Mouse (Mus musculus) ES-E14 (cell line): Measurements from ENCODE around the gene Dnaaf3.

Experiments
- MAFK ChIP-seq: IDR thresholded peaks from 2 replicates; pipeline ENCODE4 v1.6.1; 2014; ENCODE audit warnings: mild to moderate bottlenecking, low read depth, low read length, inconsistent platforms; ENCODE audit not compliant: insufficient read depth
- ZC3H11A ChIP-seq: IDR thresholded peaks from 2 replicates; pipeline ENCODE4 v1.6.1; 2012; ENCODE audit warnings: low read depth, mild to moderate bottlenecking, inconsistent platforms, low read length, borderline replicate concordance
- ZNF384 ChIP-seq: IDR thresholded peaks from 2 replicates; pipeline ENCODE4 v1.6.1; 2012; ENCODE audit warnings: low read depth, low read length, inconsistent platforms

DNA sequence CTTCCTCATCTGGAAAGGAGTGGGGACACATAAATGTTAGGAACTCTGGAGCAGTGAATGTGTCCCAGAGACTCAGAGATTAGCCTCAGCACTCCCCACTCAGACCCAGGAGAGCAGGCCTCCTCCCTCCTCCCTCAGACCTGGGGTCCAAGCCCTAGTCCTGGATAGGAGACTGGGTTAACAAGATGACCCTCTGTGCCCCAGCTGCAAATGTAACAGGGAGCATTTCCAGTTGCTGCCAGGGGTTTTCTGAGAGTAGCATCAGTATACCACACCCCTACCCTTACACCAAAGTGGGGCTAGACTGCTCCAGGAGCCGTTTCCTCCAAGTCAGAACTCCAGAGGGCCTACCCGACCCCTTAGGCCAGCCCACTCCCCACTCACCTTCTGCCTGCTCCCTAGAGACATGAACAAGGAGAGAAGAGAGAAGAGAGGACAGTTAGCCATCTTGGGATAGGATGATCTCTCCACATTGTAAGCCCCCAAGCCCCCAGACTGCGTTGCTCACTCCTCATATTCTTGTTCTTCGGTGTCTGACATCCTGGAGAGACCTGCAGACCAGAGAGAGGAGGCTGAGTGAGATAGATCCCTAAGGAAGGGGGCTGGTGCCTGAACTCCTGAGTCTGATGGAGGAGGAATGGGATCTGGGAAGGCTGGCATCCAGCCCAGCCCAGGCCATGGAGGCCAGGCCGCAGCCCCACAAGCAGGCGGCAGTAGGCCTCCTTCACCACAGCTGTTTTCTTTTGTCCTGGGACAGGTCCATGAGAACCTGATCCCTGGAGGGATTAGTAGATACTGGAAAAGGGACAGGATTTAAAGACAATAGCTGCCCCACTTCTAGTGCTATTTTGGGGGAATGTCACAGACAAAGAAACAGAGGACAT is 18.2 kb downstream of the Dnaaf3 start:
- no peak for TF ChIP-seq ZNF384
- no peak for TF ChIP-seq MAFK
- TF ChIP-seq ZC3H11A, result no peak
